Mouse (Mus musculus) hindbrain, embryonic 10.5 days (tissue): ENCODE measurements around the gene Gnat2. TPM values are rescaled to one million over a fixed set of nuclear protein-coding genes. Genes with fewer than 3 reads are reported as not detected.

ENCODE experiments used
- DNase-seq: peaks from one replicate; pipeline ENCODE4 v3.0.0-alpha.2; 2017; ENCODE audit warnings: low spot score
- H3K27ac ChIP-seq: fragments of 300-500 bp; sonication (generic); 2 replicates; pipeline ENCODE4 v1.5.1; 2016; ENCODE audit warnings: mild to moderate bottlenecking, moderate library complexity
- H3K27me3 ChIP-seq: fragments of 300-500 bp; sonication (generic); 2 replicates; pipeline ENCODE4 v1.6.1; 2016; ENCODE audit warnings: mild to moderate bottlenecking; ENCODE audit not compliant: poor library complexity, insufficient read depth, severe bottlenecking
- H3K36me3 ChIP-seq: fragments of 300-500 bp; sonication (generic); 2 replicates; pipeline ENCODE4 v1.6.1; 2016; ENCODE audit warnings: mild to moderate bottlenecking, moderate library complexity
- H3K4me1 ChIP-seq: fragments of 300-500 bp; sonication (generic); replicated peaks from 2 replicates; pipeline ENCODE4 v1.6.1; 2016; ENCODE audit warnings: mild to moderate bottlenecking
- H3K4me3 ChIP-seq: fragments of 300-500 bp; sonication (generic); 2 replicates; pipeline ENCODE4 v1.5.1; 2016; ENCODE audit warnings: mild to moderate bottlenecking, moderate library complexity
- H3K9me3 ChIP-seq: fragments of 300-500 bp; sonication (generic); 2 replicates; pipeline ENCODE4 v1.6.1; 2016; ENCODE audit warnings: mild to moderate bottlenecking, moderate library complexity
- WGBS: fragments of 180-500 bp; shearing (Covaris S2); methylation state at CpG from one replicate; pipeline ENCODE4 v1.1.7; 2016; 5-methylcytosine and 5-hydroxymethylcytosine counted together
- polyA plus RNA-seq: library from polyadenylated mRNA; unstranded; fragments of >200 nt; fragmentation: Nextera tagmentation; extraction: Ambion mirVana; gene quantifications from 2 replicates; pipeline ENCODE4 v1.2.1, GENCODE M21; 2016

Gene Gnat2
- polyA plus RNA-seq, 1 experiment from 2014 or later: 0.46 TPM

GRCm38 (mm10) chr3:108131216-108131615 lies 38.6 kb downstream of the Gnat2 start:
- DNase-seq: no peak
- Histone ChIP-seq H3K9me3 (no peaks in the 10 kb centered on the region), H3K4me3 (no peak overlapping the region), H3K27me3 (no peaks in the 10 kb centered on the region), H3K36me3 (no peaks in the 10 kb centered on the region), H3K4me1 (peaks cover 17% of the 10 kb centered on the region; the same call in 1 of the 2 replicates), H3K27ac (no peak overlapping the region)
- 91% methylated on average over 5 of the region's 5 CpGs for WGBS

GRCm38 (mm10) chr3:108131821-108132220 lies 39.2 kb downstream of the Gnat2 start:
- H3K27ac ChIP-seq: no peak overlapping the region
- no peak for DNase-seq
- no peaks in the 10 kb centered on the region for H3K9me3 ChIP-seq
- H3K4me3 ChIP-seq: no peak overlapping the region
- H3K4me1 ChIP-seq: peaks cover 17% of the 10 kb centered on the region; the same call in 1 of the 2 replicates
- H3K27me3 ChIP-seq: no peaks in the 10 kb centered on the region
- 82% methylated on average over 1 of the region's 1 CpGs for WGBS
- peaks cover 2% of the 10 kb centered on the region for H3K36me3 ChIP-seq

GRCm38 (mm10) chr3:108132484-108132883 lies 39.9 kb downstream of the Gnat2 start:
- Histone ChIP-seq H3K27me3 (no peaks in the 10 kb centered on the region), H3K27ac (no peak overlapping the region), H3K4me3 (no peak overlapping the region), H3K9me3 (no peaks in the 10 kb centered on the region), H3K4me1 (peaks cover 17% of the 10 kb centered on the region; the same call in 1 of the 2 replicates), H3K36me3 (peaks cover 9% of the 10 kb centered on the region)
- no peak for DNase-seq
- 94% methylated on average over 1 of the region's 1 CpGs for WGBS

- H3K27ac ChIP-seq: no peak overlapping the region
- 82% methylated on average over 11 of the region's 11 CpGs for WGBS
These were observed 42.1 kb downstream of the Gnat2 start for GRCm38 (mm10) chr3:108134701-108135100.

GRCm38 (mm10) chr3:108139113-108139512 lies 46.5 kb downstream of the Gnat2 start:
- DNase-seq: no peak
- Histone ChIP-seq H3K27ac (no peak overlapping the region), H3K4me1 (peaks cover 3% of the 10 kb centered on the region), H3K4me3 (no peak overlapping the region), H3K36me3 (peaks cover 33% of the 10 kb centered on the region), H3K9me3 (no peaks in the 10 kb centered on the region), H3K27me3 (no peaks in the 10 kb centered on the region)
- 86% methylated on average over 1 of the region's 1 CpGs for WGBS

More at GRCm38 (mm10) chr3:108134701-108135100, 42.1 kb downstream of the Gnat2 start:
- Histone ChIP-seq H3K36me3 (peaks cover 14% of the 10 kb centered on the region), H3K4me1 (peaks cover 4% of the 10 kb centered on the region; the same call in 1 of the 2 replicates), H3K9me3 (no peaks in the 10 kb centered on the region), H3K27me3 (no peaks in the 10 kb centered on the region), H3K4me3 (no peak overlapping the region)
- no peak for DNase-seq

GRCm38 (mm10) chr3:108140786-108141185 lies 48.2 kb downstream of the Gnat2 start:
- Histone ChIP-seq H3K4me3 (no peak overlapping the region), H3K27ac (no peak overlapping the region), H3K9me3 (no peaks in the 10 kb centered on the region), H3K4me1 (peaks cover 15% of the 10 kb centered on the region), H3K27me3 (no peaks in the 10 kb centered on the region), H3K36me3 (peaks cover 33% of the 10 kb centered on the region)
- 80% methylated on average over 4 of the region's 4 CpGs for WGBS
- no peak for DNase-seq

GRCm38 (mm10) chr3:108145534-108146445 lies 53.2 kb downstream of the Gnat2 start, which contains the start of gene Gnai3:
Gnai3 (minus strand) TSS chr3:108146146.
- Histone ChIP-seq H3K9me3 (no peaks in the 10 kb centered on the region), H3K27ac (peak within 1 kb of the TSS; percentile 97), H3K4me1 (peaks cover 29% of the 10 kb centered on the region), H3K4me3 (peak within 1 kb of the TSS; percentile 89), H3K36me3 (peaks cover 9% of the 10 kb centered on the region), H3K27me3 (no peaks in the 10 kb centered on the region)
- under 1% methylated on average over 63 of the region's 63 CpGs for WGBS
- DNase-seq: peak; percentile 95

GRCm38 (mm10) chr3:108146671-108147070 lies 54.1 kb downstream of the Gnat2 start:
- 0 out of 2 replicates have a peak, but pooled peaks cover 6% of the 10 kb centered on the region for H3K36me3 ChIP-seq
- peak overlapping the region; percentile 89 for H3K4me3 ChIP-seq
- DNase-seq: no peak
- peak overlapping the region; percentile 97 for H3K27ac ChIP-seq
- no peaks in the 10 kb centered on the region for H3K27me3 ChIP-seq
- 61% methylated on average over 5 of the region's 5 CpGs for WGBS
- peaks cover 34% of the 10 kb centered on the region for H3K4me1 ChIP-seq
- H3K9me3 ChIP-seq: no peaks in the 10 kb centered on the region

GRCm38 (mm10) chr3:108147386-108148235 lies 55.0 kb downstream of the Gnat2 start:
- Histone ChIP-seq H3K27ac (no peak overlapping the region), H3K27me3 (no peaks in the 10 kb centered on the region), H3K4me1 (peaks cover 34% of the 10 kb centered on the region), H3K4me3 (no peak overlapping the region), H3K36me3 (0 out of 2 replicates have a peak, but pooled peaks cover 6% of the 10 kb centered on the region), H3K9me3 (no peaks in the 10 kb centered on the region)
- peak; percentile 86 for DNase-seq
- WGBS: 66% methylated on average over 11 of the region's 11 CpGs

Other genes with a start within 250 kb of the Gnat2 start
- not detected in 2 replicates for gene Eps8l3, start 215.6 kb upstream of the Gnat2 start, polyA plus RNA-seq
- 219 and 233 TPM in 2 replicates for gene Gstm5, start 197.0 kb upstream of the Gnat2 start, polyA plus RNA-seq
- gene Gstm7, start 161.0 kb upstream of the Gnat2 start, polyA plus RNA-seq: 19.3 and 49.5 TPM in 2 replicates
- 10.8 and 10.9 TPM in 2 replicates for gene Gstm6, start 149.0 kb upstream of the Gnat2 start, polyA plus RNA-seq
- gene Gstm3, start 123.5 kb upstream of the Gnat2 start, polyA plus RNA-seq: not detected in 2 replicates
- gene Gstm2, start 106.3 kb upstream of the Gnat2 start, polyA plus RNA-seq: 20.7 and 25.7 TPM in 2 replicates
- 38.6 and 44.4 TPM in 2 replicates for gene Gstm1, start 74.8 kb upstream of the Gnat2 start, polyA plus RNA-seq
- 12.8 and 13.9 TPM in 2 replicates for gene Gstm4, start 47.9 kb upstream of the Gnat2 start, polyA plus RNA-seq
- gene Ampd2, start 6.1 kb upstream of the Gnat2 start, polyA plus RNA-seq: 53.3 and 58.7 TPM in 2 replicates
- 178 and 201 TPM in 2 replicates for gene Gnai3, start 53.4 kb downstream of the Gnat2 start, polyA plus RNA-seq
- gene Gpr61, start 62.1 kb downstream of the Gnat2 start, polyA plus RNA-seq: 0.95 and 1.4 TPM in 2 replicates
- gene Amigo1, start 93.5 kb downstream of the Gnat2 start, polyA plus RNA-seq: 5.8 and 6.2 TPM in 2 replicates
- 5.2 TPM in 2 replicates for gene Cyb561d1, start 108.4 kb downstream of the Gnat2 start, polyA plus RNA-seq
- 24.2 and 26.8 TPM in 2 replicates for gene Atxn7l2, start 118.1 kb downstream of the Gnat2 start, polyA plus RNA-seq
- 1.0 TPM in 2 replicates for gene Sypl2, start 133.9 kb downstream of the Gnat2 start, polyA plus RNA-seq
- gene Psma5, start 164.1 kb downstream of the Gnat2 start, polyA plus RNA-seq: 296 and 335 TPM in 2 replicates
- 15.9 and 19.7 TPM in 2 replicates for gene Sort1, start 191.3 kb downstream of the Gnat2 start, polyA plus RNA-seq